Mouse (Mus musculus) erythroblast, adult 5-6 weeks (primary cell): ENCODE results near the gene Cep162. TPM values are rescaled to one million over a fixed set of nuclear protein-coding genes. Genes with fewer than 3 reads are reported as not detected.

ENCODE experiments used
- ATAC-seq: replicated peaks from 2 replicates; pipeline ENCODE4 v1.8.0; 2016; ENCODE audit warnings: moderate number of reproducible peaks, mild to moderate bottlenecking, moderate TSS enrichment, inconsistent platforms; ENCODE audit not compliant: poor library complexity, low FRiP score, severe bottlenecking
- total RNA-seq, 2 experiments: library from RNA; stranded (forward) in 1 of 2; stranded (reverse) in 1 of 2; fragments of 150-400 nt in 1 of 2; fragments of 200-764, 138-1000 nt in 1 of 2; gene quantifications; 2 replicates each; pipeline versions ENCODE4 v1.2.3 to v1.2.4; 2015 to 2017; ENCODE audit warnings: low replicate concordance in 2 of 2

The Cep162 gene
- total RNA-seq, 2 experiments from 2014 or later: 3.3 to 5.9 TPM

- ATAC-seq: no peak
Observed at GRCm38 (mm10) chr9:87167001-87167830, 88.1 kb downstream of the Cep162 start.

- ATAC-seq: no peak
Observed at GRCm38 (mm10) chr9:87162559-87162958, 92.8 kb downstream of the Cep162 start.

GRCm38 (mm10) chr9:87152641-87153325 is 102.6 kb downstream of the Cep162 start:
- no peak for ATAC-seq

GRCm38 (mm10) chr9:87147927-87148326 is 107.4 kb downstream of the Cep162 start:
- no peak for ATAC-seq

GRCm38 (mm10) chr9:87146400-87146799 is 108.9 kb downstream of the Cep162 start:
- ATAC-seq: no peak

GRCm38 (mm10) chr9:87145671-87146070 is 109.7 kb downstream of the Cep162 start:
- ATAC-seq: no peak

GRCm38 (mm10) chr9:87145180-87145579 is 110.2 kb downstream of the Cep162 start:
- no peak for ATAC-seq

- ATAC-seq: no peak
Observed at GRCm38 (mm10) chr9:87144532-87144931, 110.8 kb downstream of the Cep162 start.

GRCm38 (mm10) chr9:87144106-87144505 is 111.2 kb downstream of the Cep162 start, which contains the start of gene Mrap2:
Gene Mrap2 (plus strand): TSS chr9:87144306.
- no peak for ATAC-seq

- ATAC-seq: no peak
Observed at GRCm38 (mm10) chr9:87143076-87143475, 112.3 kb downstream of the Cep162 start.

Other genes starting within 250 kb of the Cep162 start
- gene Ripply2, start 240.0 kb downstream of the Cep162 start, total RNA-seq (2015; ENCODE audit: low replicate concordance): not detected in 2 replicates
- not detected in 2 replicates for gene Ripply2, start 240.0 kb downstream of the Cep162 start, total RNA-seq (2017; ENCODE audit: low replicate concordance)
- 71.3 and 80.7 TPM in 2 replicates for gene Cyb5r4, start 233.5 kb downstream of the Cep162 start, total RNA-seq (2015; ENCODE audit: low replicate concordance)
- gene Cyb5r4, start 233.5 kb downstream of the Cep162 start, total RNA-seq (2017; ENCODE audit: low replicate concordance): 34.8 and 55.5 TPM in 2 replicates
- gene Mrap2, start 111.2 kb downstream of the Cep162 start, total RNA-seq (2015; ENCODE audit: low replicate concordance): not detected in 2 replicates
- gene Mrap2, start 111.2 kb downstream of the Cep162 start, total RNA-seq (2017; ENCODE audit: low replicate concordance): not detected in 2 replicates